In the genomic region with DNA sequence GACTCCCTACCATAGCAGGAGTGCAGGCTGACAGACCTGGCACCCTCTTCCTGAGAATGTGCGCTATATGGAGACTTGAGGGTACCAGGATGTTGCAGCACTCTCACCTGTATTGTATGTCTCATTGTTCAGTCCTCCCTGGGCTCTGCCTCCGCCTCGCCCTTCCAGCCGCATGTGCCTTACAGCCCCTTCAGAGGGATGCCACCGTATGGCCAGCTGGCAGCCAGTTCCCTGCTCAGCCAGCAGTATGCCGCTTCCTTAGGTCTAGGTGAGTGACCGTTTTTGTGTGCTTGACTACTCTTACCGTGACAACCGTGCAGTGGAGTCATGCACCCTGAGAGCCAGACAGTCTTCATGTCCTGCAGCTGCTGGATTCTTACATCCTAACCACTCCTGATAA, we compare ENCODE assay signal across 10 mouse cellular contexts. TPM values are rescaled to one million over a fixed set of nuclear protein-coding genes. Genes with fewer than 3 reads are reported as not detected.
DNase-seq lines count a peak whose midpoint lies in the region; ATAC-seq and TF ChIP-seq lines count a peak whose summit lies in the region.
"Had no signal": no experiment of that assay in that cellular context is flagged by ENCODE, and none has a peak within 500 bp of the region (broad histone marks: within the 10 kb centered on the region; RNA-seq: fewer than 3 reads in every experiment).

No protein-coding gene starts in this region.

- 85% methylated on average over 9 of the region's 9 CpGs for WGBS in limb, embryonic 11.5 days
- 57% methylated on average over 9 of the region's 9 CpGs for WGBS in olfactory bulb, adult 2 months

- peaks cover 4% of the 10 kb centered on the region for H3K27me3 ChIP-seq in megakaryocyte, embryonic 14.5 days (replicated peaks)
- peaks cover 6% of the 10 kb centered on the region; the same call in 1 of the 2 replicates for H3K27me3 ChIP-seq in limb, embryonic 11.5 days (ENCODE audit: control insufficient read depth, insufficient read depth, low read length)

- peaks cover 73% of the 10 kb centered on the region for H3K4me1 ChIP-seq in megakaryocyte, embryonic 14.5 days
- peaks cover 21% of the 10 kb centered on the region for H3K4me1 ChIP-seq in limb, embryonic 11.5 days (ENCODE audit: control insufficient read depth, insufficient read depth, low read length)
- peaks cover 22% of the 10 kb centered on the region for H3K4me1 ChIP-seq in olfactory bulb, adult 2 months (ENCODE audit: control insufficient read depth, insufficient read depth, low read length)

- no peaks in the 10 kb centered on the region for H3K9me3 ChIP-seq in megakaryocyte, embryonic 14.5 days
- no peaks in the 10 kb centered on the region for H3K9me3 ChIP-seq in limb, embryonic 11.5 days (ENCODE audit: control insufficient read depth, low read length)

- no peak for TF ChIP-seq POLR2A in olfactory bulb, adult 2 months (IDR thresholded peaks at IDR 0.05; ENCODE audit: insufficient read depth, low read depth, low read length)

- no peak overlapping the region for H3K27ac ChIP-seq in limb, embryonic 11.5 days (replicated peaks; ENCODE audit: low read depth, low read length)
- H3K27ac ChIP-seq in olfactory bulb, adult 2 months (ENCODE audit: insufficient read depth, low read depth, low read length), result no peak overlapping the region

- ATAC-seq in megakaryocyte, adult 5-6 weeks (ENCODE audit: poor library complexity, severe bottlenecking), result no peak
- ATAC-seq in limb, embryonic 11.5 days (ENCODE audit: insufficient number of reproducible peaks, low FRiP score, low TSS enrichment, low read depth), result no peak

- H3K4me3 ChIP-seq in megakaryocyte, embryonic 14.5 days (replicated peaks), result peak overlapping the region; percentile 80
- no peak overlapping the region; the same call in 1 of the 2 replicates for H3K4me3 ChIP-seq in limb, embryonic 11.5 days (ENCODE audit: low read depth, low read length)
- peak overlapping the region; percentile 8; the same call in 1 of the 2 replicates for H3K4me3 ChIP-seq in olfactory bulb, adult 2 months (ENCODE audit: insufficient read depth, low read depth, low read length)

- no peak for TF ChIP-seq CTCF in olfactory bulb, adult 2 months (IDR thresholded peaks at IDR 0.05; ENCODE audit: insufficient read depth, low read depth, low read length)

- 0 out of 2 replicates have a peak overlapping the region, but pooled peaks have one; percentile 28 for H3K9ac ChIP-seq in limb, embryonic 11.5 days (ENCODE audit: low read length)

- peaks cover 65% of the 10 kb centered on the region for H3K36me3 ChIP-seq in megakaryocyte, embryonic 14.5 days (replicated peaks; ENCODE audit: low read length)
- peaks cover 9% of the 10 kb centered on the region for H3K36me3 ChIP-seq in limb, embryonic 11.5 days (ENCODE audit: control insufficient read depth, insufficient read depth, low read length)

- peak; percentile 47 to 55 for DNase-seq in cerebellum, postnatal 10 days
- no peak for DNase-seq in cerebellum, adult 11 months
- no peak for DNase-seq in limb, embryonic 11.5 days (ENCODE audit: low spot score)
- DNase-seq in yolk sac, embryonic 10.5 days (ENCODE audit: low spot score), result no peak
- DNase-seq in urinary bladder, postnatal 14 days (ENCODE audit: low spot score), result no peak
- DNase-seq: heart, postnatal 36 days; lung, postnatal 4 days had no signal

- peak overlapping the region; percentile 88; the same call in 1 of the 2 replicates for H3K4me2 ChIP-seq in limb, embryonic 11.5 days (ENCODE audit: low read depth, severe bottlenecking)

RNA-seq across cellular contexts. Expression of gene Lsm14b, which starts 3.0 kb away (rescaled TPM):
- polyA plus RNA-seq in megakaryocyte, embryonic 14.5 days (2012; ENCODE audit: insufficient read depth, low replicate concordance), result 17.3 and 46.0 TPM in 2 replicates
- 10.6 and 10.9 TPM in 2 replicates for total RNA-seq in megakaryocyte, adult 5-6 weeks (2015)
- total RNA-seq in megakaryocyte, adult 5-6 weeks (2017), result 28.8 and 31.0 TPM in 2 replicates
- polyA plus RNA-seq in limb, embryonic 11.5 days (2014; fragmentation: Nextera tagmentation; extraction: Ambion mirVana), result 8.3 and 10.2 TPM in 2 replicates
- 121 and 180 TPM in 2 replicates for polyA plus RNA-seq in olfactory bulb, adult 2 months (2012; ENCODE audit: insufficient read depth, insufficient read length, low replicate concordance, missing spikeins)

RNA-seq across cellular contexts. Expression of gene Psma7, which starts 14.5 kb away (rescaled TPM):
- 52.5 and 97.9 TPM in 2 replicates for polyA plus RNA-seq in megakaryocyte, embryonic 14.5 days (2012; ENCODE audit: insufficient read depth, low replicate concordance)
- 439 and 533 TPM in 2 replicates for total RNA-seq in megakaryocyte, adult 5-6 weeks (2015)
- 536 and 608 TPM in 2 replicates for total RNA-seq in megakaryocyte, adult 5-6 weeks (2017)
- 776 and 792 TPM in 2 replicates for polyA plus RNA-seq in limb, embryonic 11.5 days (2014; fragmentation: Nextera tagmentation; extraction: Ambion mirVana)
- polyA plus RNA-seq in olfactory bulb, adult 2 months (2012; ENCODE audit: insufficient read depth, insufficient read length, low replicate concordance, missing spikeins), result not detected in 2 replicates

RNA-seq across cellular contexts. Expression of gene Ss18l1, which starts 14.5 kb away (rescaled TPM):
- 0.54 and 0.75 TPM in 2 replicates for polyA plus RNA-seq in megakaryocyte, embryonic 14.5 days (2012; ENCODE audit: insufficient read depth, low replicate concordance)
- 3.2 and 5.5 TPM in 2 replicates for total RNA-seq in megakaryocyte, adult 5-6 weeks (2015)
- total RNA-seq in megakaryocyte, adult 5-6 weeks (2017), result 4.2 and 4.6 TPM in 2 replicates
- 5.5 and 6.0 TPM in 2 replicates for polyA plus RNA-seq in limb, embryonic 11.5 days (2014; fragmentation: Nextera tagmentation; extraction: Ambion mirVana)
- not detected in 2 replicates for polyA plus RNA-seq in olfactory bulb, adult 2 months (2012; ENCODE audit: insufficient read depth, insufficient read length, low replicate concordance, missing spikeins)

RNA-seq across cellular contexts. Expression of gene Mtg2, which starts 42.6 kb away (rescaled TPM):
- polyA plus RNA-seq in megakaryocyte, embryonic 14.5 days (2012; ENCODE audit: insufficient read depth, low replicate concordance), result 2.3 and 13.9 TPM in 2 replicates
- total RNA-seq in megakaryocyte, adult 5-6 weeks (2015), result 3.3 and 4.9 TPM in 2 replicates
- 4.5 and 6.6 TPM in 2 replicates for total RNA-seq in megakaryocyte, adult 5-6 weeks (2017)
- polyA plus RNA-seq in limb, embryonic 11.5 days (2014; fragmentation: Nextera tagmentation; extraction: Ambion mirVana), result 28.2 and 29.4 TPM in 2 replicates
- polyA plus RNA-seq in olfactory bulb, adult 2 months (2012; ENCODE audit: insufficient read depth, insufficient read length, low replicate concordance, missing spikeins), result not detected in 2 replicates

RNA-seq across cellular contexts. Expression of gene Taf4, which starts 51.3 kb away (rescaled TPM):
- 9.1 and 14.6 TPM in 2 replicates for polyA plus RNA-seq in megakaryocyte, embryonic 14.5 days (2012; ENCODE audit: insufficient read depth, low replicate concordance)
- 28.4 and 31.8 TPM in 2 replicates for total RNA-seq in megakaryocyte, adult 5-6 weeks (2015)
- total RNA-seq in megakaryocyte, adult 5-6 weeks (2017), result 27.6 and 43.5 TPM in 2 replicates
- polyA plus RNA-seq in limb, embryonic 11.5 days (2014; fragmentation: Nextera tagmentation; extraction: Ambion mirVana), result 4.7 and 5.8 TPM in 2 replicates
- not detected in 2 replicates for polyA plus RNA-seq in olfactory bulb, adult 2 months (2012; ENCODE audit: insufficient read depth, insufficient read length, low replicate concordance, missing spikeins)

Comparison
In these comparisons a context has a peak if more than half of its experiments do, and no peak if none do; other contexts are left out.
1. DNase-seq: peak in cerebellum, postnatal 10 days (2 of 2); none in cerebellum, adult 11 months (single experiment), limb, embryonic 11.5 days (single experiment), yolk sac, embryonic 10.5 days (single experiment) and urinary bladder, postnatal 14 days (single experiment).